Mouse (Mus musculus) lung, adult 2 months (tissue): ENCODE measurements around the gene Thsd4.

ENCODE experiments used
- CTCF ChIP-seq: fragments of 200-500 bp; IDR thresholded peaks from 2 replicates; pipeline ENCODE4 v1.5.1; 2011; ENCODE audit warnings: mild to moderate bottlenecking, low read length, control low read depth; ENCODE audit not compliant: insufficient read depth
- POLR2A ChIP-seq: fragments of 200-500 bp; IDR thresholded peaks from 2 replicates; pipeline ENCODE4 v1.6.1; 2011; ENCODE audit warnings: low read depth, mild to moderate bottlenecking, control low read depth, low read length, borderline replicate concordance; ENCODE audit errors: extremely low read depth

- TF ChIP-seq CTCF (no peak), POLR2A (no peak)
These were observed 216.5 kb downstream of the Thsd4 start for GRCm38 (mm10) chr9:60305204-60305840.
